ENCODE assay signal across 7 mouse cellular contexts in the genomic region with DNA sequence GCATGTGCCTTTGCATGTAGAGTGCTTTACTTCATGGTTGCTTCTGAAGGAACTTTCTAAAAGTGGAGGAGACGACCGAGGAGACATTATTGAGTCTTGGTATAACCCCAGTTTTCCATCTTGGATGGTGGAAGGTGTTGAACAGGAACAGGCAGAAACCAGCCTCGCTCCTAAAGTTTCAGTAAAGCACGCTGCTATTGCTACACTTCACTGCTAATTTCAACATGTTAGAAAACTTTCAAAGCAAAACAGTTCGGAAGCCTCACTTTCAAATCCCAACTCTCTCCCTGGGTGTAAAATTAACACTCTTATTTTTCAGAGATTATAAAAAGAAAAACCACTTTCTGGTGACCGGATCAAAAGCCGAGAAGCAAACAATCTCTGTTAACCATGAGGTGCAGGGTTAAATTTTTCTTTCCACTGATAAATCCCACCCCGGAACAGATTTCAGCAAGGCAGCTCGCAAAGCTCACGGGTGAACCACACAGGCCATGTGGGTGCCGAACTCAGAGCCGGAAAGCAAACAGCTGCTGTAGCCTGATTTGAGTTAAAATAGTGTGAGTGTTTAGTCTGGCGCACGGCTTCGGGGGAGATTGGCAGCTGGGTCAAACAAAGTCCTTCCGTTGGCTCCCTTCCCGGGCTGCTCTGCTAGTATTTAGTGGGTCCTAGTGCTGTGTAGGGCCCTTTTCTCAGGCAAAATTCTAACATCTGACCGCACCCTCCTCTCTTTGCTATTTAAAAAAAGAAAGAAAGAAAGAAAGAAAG.
A peak's percentile ranks its signal among the peaks of the same experiment; 100 is the strongest.
DNase-seq lines count a peak whose midpoint lies in the region; ATAC-seq and TF ChIP-seq lines count a peak whose summit lies in the region.

No protein-coding gene starts in this region.

- TF ChIP-seq EP300 in stomach, postnatal 0 days (optimal IDR thresholded peaks at IDR 0.05): no peak

- TF ChIP-seq CTCF in midbrain, postnatal 0 days (IDR thresholded peaks at IDR 0.05): no peak
- TF ChIP-seq CTCF in stomach, postnatal 0 days (IDR thresholded peaks at IDR 0.05; ENCODE audit: low read depth): no peak

- H3K27ac ChIP-seq in forebrain, embryonic 13.5 days: peak overlapping the region; percentile 96
- H3K27ac ChIP-seq in heart, embryonic 15.5 days: peak overlapping the region; percentile 88
- peak overlapping the region; percentile 49 for H3K27ac ChIP-seq in midbrain, postnatal 0 days (ENCODE audit: low read depth, low read length)
- H3K27ac ChIP-seq in stomach, postnatal 0 days (replicated peaks): peak overlapping the region; percentile 85

- H3K9me3 ChIP-seq in forebrain, embryonic 13.5 days (replicated peaks): no peaks in the 10 kb centered on the region
- H3K9me3 ChIP-seq in heart, embryonic 15.5 days (replicated peaks): no peaks in the 10 kb centered on the region
- no peaks in the 10 kb centered on the region for H3K9me3 ChIP-seq in midbrain, postnatal 0 days (ENCODE audit: low read length)
- H3K9me3 ChIP-seq in stomach, postnatal 0 days (ENCODE audit: control insufficient read depth, low read length): no peaks in the 10 kb centered on the region

- no peaks in the 10 kb centered on the region for H3K36me3 ChIP-seq in forebrain, embryonic 13.5 days (ENCODE audit: poor library complexity, severe bottlenecking)
- no peaks in the 10 kb centered on the region for H3K36me3 ChIP-seq in heart, embryonic 15.5 days
- H3K36me3 ChIP-seq in midbrain, postnatal 0 days (ENCODE audit: insufficient read depth, low read length): no peaks in the 10 kb centered on the region
- no peaks in the 10 kb centered on the region for H3K36me3 ChIP-seq in stomach, postnatal 0 days (ENCODE audit: control insufficient read depth, insufficient read depth, low read length)

- WGBS in forebrain, embryonic 13.5 days: 26% methylated on average over 18 of the region's 18 CpGs
- 24% methylated on average over 18 of the region's 18 CpGs for WGBS in heart, embryonic 15.5 days
- 29% methylated on average over 18 of the region's 18 CpGs for WGBS in midbrain, postnatal 0 days
- 15% methylated on average over 18 of the region's 18 CpGs for WGBS in stomach, postnatal 0 days

- ATAC-seq in forebrain, embryonic 13.5 days: peak; percentile 92
- ATAC-seq in heart, embryonic 15.5 days (replicated peaks; ENCODE audit: insufficient number of reproducible peaks, insufficient read depth, low FRiP score, low read depth): peak; percentile 92
- ATAC-seq in midbrain, postnatal 0 days (ENCODE audit: low FRiP score): peak; percentile 88
- peak; percentile 92 for ATAC-seq in stomach, postnatal 0 days (ENCODE audit: low FRiP score, low TSS enrichment)

- no peaks in the 10 kb centered on the region for H3K27me3 ChIP-seq in forebrain, embryonic 13.5 days
- H3K27me3 ChIP-seq in heart, embryonic 15.5 days: no peaks in the 10 kb centered on the region
- no peaks in the 10 kb centered on the region for H3K27me3 ChIP-seq in midbrain, postnatal 0 days (ENCODE audit: insufficient read depth, low read length)
- no peaks in the 10 kb centered on the region for H3K27me3 ChIP-seq in stomach, postnatal 0 days (ENCODE audit: control insufficient read depth, insufficient read depth, low read length)

- peaks cover 25% of the 10 kb centered on the region for H3K4me1 ChIP-seq in forebrain, embryonic 13.5 days
- peaks cover 15% of the 10 kb centered on the region for H3K4me1 ChIP-seq in heart, embryonic 15.5 days (replicated peaks)
- no peaks in the 10 kb centered on the region for H3K4me1 ChIP-seq in midbrain, postnatal 0 days (ENCODE audit: insufficient read depth, low read length)
- H3K4me1 ChIP-seq in stomach, postnatal 0 days (replicated peaks; ENCODE audit: control insufficient read depth, insufficient read depth): no peaks in the 10 kb centered on the region

- peak overlapping the region; percentile 44; the same call in 1 of the 2 replicates for H3K4me3 ChIP-seq in forebrain, embryonic 13.5 days
- peak overlapping the region; percentile 47 for H3K4me3 ChIP-seq in heart, embryonic 15.5 days
- peak overlapping the region; percentile 26; the same call in 1 of the 2 replicates for H3K4me3 ChIP-seq in midbrain, postnatal 0 days (ENCODE audit: low read depth, low read length)
- peak overlapping the region; percentile 46 for H3K4me3 ChIP-seq in stomach, postnatal 0 days (ENCODE audit: low read depth, low read length)

- peak; percentile 35 to 45 for DNase-seq in cerebellum, adult 18-20 months
- peak; percentile 95 for DNase-seq in kidney, postnatal 10 days
- DNase-seq in liver: peak; percentile 61
- peak; percentile 95 for DNase-seq in midbrain, postnatal 0 days (ENCODE audit: low spot score)
- DNase-seq in stomach, postnatal 0 days (ENCODE audit: low spot score): peak; percentile 84

- no peak overlapping the region; the same call in 1 of the 2 replicates for H3K9ac ChIP-seq in forebrain, embryonic 13.5 days
- peak overlapping the region; percentile 29 for H3K9ac ChIP-seq in heart, embryonic 15.5 days
- H3K9ac ChIP-seq in midbrain, postnatal 0 days (replicated peaks; ENCODE audit: low read length, poor library complexity, severe bottlenecking): peak overlapping the region; percentile 39; the same call in 1 of the 2 replicates
- H3K9ac ChIP-seq in stomach, postnatal 0 days (ENCODE audit: low read length): peak overlapping the region; percentile 48

- H3K4me2 ChIP-seq in forebrain, embryonic 13.5 days: peak overlapping the region; percentile 58
- H3K4me2 ChIP-seq in heart, embryonic 15.5 days: peak overlapping the region; percentile 62
- peak overlapping the region; percentile 41 for H3K4me2 ChIP-seq in midbrain, postnatal 0 days (ENCODE audit: low read depth, low read length, poor library complexity, severe bottlenecking)
- H3K4me2 ChIP-seq in stomach, postnatal 0 days (replicated peaks; ENCODE audit: low read depth): peak overlapping the region; percentile 49

Comparison
In these comparisons a context has a peak if more than half of its experiments do, and no peak if none do; other contexts are left out.
1. Peak in every context shown above with its lines: DNase-seq, ATAC-seq, H3K4me3 ChIP-seq and H3K27ac ChIP-seq.
2. DNase-seq: peak in every context shown above with its lines; median percentile 95 in kidney, postnatal 10 days; 95 in midbrain, postnatal 0 days; 84 in stomach, postnatal 0 days; 61 in liver; 40 in cerebellum, adult 18-20 months.